Mouse (Mus musculus) c-Kit-positive CD71-negative TER-119-negative erythroid progenitor cells, embryonic 14.5 days (primary cell): ENCODE data around the gene Klrb1c.
"Not testable (repeated sequence)": the region's sequence is repeated elsewhere in the genome, so short reads cannot be mapped to it uniquely, and the experiment has no call there.

Source experiments
- DNase-seq: peaks from one replicate; pipeline ENCODE4 v3.0.0-alpha.2; 2013; ENCODE audit warnings: low read depth

Klrb1c gene

GRCm38 (mm10) chr6:128789115-128789514, at the start of gene Klrb1c:
Klrb1c (minus strand) TSS chr6:128789215.
- no peak for DNase-seq

- DNase-seq = no peak
Observed at GRCm38 (mm10) chr6:128837454-128838341, 48.7 kb upstream of the Klrb1c start.

DNA sequence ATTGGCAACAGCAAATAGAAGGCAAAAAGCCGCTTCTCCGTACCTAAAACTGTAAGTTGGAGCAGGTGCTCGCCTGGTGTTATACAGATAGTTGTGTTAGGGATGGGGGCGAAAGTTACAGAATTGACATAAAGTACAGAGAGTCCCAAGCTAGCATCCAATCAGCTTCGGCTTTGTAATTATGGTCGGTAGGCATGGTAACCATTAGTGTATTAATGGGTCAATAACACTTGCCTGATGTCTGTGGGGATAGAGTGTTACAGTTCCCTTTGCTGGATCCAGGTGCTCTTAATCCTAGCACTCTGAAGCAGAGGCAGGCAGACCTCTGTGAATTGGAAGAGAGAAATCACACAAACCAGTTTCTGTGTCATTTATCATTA, 47.9 kb upstream of the Klrb1c start:
- no peak for DNase-seq

DNA sequence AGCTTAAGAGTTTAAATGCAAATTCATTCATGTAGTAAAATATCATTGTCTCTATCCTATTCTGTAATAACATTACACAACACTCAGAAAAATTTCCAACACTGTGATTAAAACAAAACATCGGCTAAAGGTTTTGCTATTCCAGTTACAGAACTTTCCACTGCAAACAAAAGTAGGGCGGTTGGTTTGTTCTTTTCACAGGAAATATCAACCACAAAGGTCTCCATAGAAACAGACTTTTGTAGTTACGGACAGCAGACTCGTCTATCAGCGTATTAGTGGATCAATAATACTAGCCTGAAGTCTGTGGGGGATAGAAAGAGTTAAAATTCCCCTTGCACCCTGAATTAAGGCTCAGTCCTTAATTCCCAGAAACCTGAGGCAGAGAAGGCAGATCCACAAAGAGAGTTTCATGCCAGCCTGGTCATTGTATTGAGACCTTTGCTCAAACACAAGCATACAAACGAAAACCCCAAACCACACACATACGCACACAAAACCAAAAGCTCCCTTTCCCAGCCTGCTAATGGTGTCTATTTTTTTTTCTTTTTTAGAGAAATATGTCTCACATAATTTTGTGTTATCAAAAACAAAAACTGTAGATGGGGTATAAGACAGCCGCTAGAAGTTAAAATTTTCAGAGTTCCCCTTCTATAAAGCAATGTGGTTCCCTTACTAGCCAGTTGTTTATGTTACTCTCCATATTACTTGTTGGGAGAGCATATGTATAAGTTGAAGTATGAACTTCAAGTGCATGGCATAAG, 47.4 kb upstream of the Klrb1c start:
- DNase-seq = no peak

DNA sequence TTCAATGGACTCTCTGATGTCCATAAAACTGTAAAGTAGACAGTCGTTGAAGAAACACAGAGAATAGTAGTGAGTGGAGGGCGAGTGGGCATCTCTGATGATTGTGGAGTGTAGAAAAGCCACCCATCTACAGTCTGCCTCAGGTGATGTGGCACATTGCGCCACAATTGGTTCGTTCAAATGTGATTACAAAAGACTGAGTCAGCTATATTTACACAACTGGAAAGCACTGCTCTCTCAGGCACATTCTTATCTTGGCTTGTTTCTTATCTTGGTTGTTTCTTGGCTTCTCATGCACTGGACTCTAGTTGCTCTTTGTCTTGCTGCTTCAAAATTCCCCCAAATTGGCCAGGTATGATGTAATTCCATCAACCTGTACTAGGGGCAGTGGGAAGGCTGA, 46.6 kb upstream of the Klrb1c start:
- no peak for DNase-seq

- DNase-seq = no peak
Observed at GRCm38 (mm10) chr6:128833046-128833445, 44.0 kb upstream of the Klrb1c start.

DNA sequence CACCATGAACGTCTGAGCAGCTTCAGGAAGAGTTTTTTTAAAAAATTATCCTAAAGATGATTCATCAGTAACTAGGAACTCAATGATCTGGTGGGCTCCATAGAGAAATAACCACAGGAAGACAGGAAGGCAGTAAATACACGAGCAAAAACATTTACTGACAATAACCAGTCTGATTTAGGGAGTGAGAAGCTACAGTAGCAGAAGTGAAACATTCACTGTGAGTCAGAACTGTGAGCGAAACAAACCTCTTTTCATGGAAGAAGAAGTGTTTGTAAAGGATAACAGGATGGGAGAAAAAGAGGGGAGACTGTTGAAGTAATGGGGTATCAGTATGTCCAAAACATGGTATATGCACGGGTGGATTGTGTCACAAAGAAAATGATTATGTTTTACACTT, 40.8 kb upstream of the Klrb1c start:
- DNase-seq = no peak

GRCm38 (mm10) chr6:128826781-128827180, 37.8 kb upstream of the Klrb1c start:
- DNase-seq = no peak

DNA sequence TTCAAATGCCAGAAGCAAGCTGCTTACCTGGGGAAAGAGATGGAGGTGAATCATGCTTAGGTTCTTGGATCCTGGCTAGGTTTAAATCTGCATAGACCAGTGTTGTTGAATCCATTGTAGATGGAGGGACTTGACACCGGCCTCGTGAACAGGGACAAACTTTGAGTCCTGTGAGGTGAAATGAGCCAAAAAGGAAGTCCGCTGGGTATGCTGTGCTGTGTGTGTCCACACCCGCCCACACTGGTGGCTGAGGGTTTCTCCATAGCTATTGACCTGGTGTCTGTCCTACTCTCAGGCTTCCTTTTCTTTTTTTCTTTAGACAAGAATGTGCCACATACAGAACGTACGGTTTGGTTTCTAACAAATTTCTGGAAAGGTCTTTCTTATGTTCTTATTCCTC, 37.1 kb upstream of the Klrb1c start, which contains the start of the genes Gm44511 and Klrb1b:
Gene Gm44511 (minus strand): TSS at position 184 of the 400 bp plus-strand sequence.
Gene Klrb1b (minus strand): TSS at position 200 of the 400 bp plus-strand sequence.
- no peak for DNase-seq

DNA sequence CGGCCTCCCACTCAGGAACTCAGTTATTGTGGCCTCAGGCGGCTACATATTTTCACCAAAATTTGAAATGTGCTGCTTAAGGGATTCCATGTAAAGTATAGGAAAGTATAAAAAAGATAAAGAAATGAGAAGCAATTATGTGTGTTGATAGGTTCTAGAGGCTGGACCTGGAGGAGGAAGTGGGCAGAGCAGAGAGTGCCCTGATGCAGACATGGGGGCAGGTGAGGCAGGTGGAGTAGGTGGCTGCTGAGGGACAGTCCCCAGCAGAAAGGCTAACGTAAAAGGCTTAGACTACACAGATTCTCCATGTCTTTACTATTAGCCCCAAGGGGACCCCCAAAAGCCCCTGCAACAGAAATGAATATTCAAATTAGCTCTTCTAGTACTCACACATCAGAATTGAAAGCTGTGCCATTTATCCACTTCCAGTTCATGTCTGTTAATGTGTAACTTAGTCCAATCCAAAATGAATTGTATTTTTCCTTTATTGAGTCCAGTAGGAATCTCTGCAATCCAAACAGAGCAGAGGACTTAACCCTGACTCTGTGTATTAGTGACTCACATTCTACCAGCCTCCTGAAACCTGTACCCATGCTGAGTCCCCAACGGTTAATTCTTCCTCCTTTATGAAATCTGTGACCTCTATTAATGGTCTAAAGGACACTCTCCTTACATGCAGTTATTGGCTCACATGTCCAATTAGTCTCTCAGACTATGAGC, 29.2 kb upstream of the Klrb1c start:
- no peak for DNase-seq

- DNase-seq = no peak
Observed at GRCm38 (mm10) chr6:128808532-128808931, 19.5 kb upstream of the Klrb1c start.

DNA sequence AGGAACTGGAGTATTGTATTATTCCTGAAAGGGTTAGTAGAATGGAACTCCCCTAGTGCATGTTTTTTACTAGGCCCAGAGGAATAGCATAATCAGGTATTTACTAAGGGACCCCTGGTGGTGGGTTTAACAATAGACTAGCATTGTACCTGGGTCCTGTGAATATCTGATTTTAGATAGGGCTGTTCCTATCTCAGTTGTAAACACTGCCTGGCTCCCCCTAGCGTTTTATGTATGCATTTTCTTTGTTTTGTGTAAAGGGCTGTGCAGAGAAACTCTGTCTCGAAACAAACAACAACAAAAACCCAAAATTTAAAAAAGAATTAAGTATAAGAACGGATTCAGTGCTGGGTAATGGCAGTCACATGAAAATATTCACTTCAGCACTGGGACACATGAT, 18.0 kb upstream of the Klrb1c start:
- DNase-seq = no peak

DNA sequence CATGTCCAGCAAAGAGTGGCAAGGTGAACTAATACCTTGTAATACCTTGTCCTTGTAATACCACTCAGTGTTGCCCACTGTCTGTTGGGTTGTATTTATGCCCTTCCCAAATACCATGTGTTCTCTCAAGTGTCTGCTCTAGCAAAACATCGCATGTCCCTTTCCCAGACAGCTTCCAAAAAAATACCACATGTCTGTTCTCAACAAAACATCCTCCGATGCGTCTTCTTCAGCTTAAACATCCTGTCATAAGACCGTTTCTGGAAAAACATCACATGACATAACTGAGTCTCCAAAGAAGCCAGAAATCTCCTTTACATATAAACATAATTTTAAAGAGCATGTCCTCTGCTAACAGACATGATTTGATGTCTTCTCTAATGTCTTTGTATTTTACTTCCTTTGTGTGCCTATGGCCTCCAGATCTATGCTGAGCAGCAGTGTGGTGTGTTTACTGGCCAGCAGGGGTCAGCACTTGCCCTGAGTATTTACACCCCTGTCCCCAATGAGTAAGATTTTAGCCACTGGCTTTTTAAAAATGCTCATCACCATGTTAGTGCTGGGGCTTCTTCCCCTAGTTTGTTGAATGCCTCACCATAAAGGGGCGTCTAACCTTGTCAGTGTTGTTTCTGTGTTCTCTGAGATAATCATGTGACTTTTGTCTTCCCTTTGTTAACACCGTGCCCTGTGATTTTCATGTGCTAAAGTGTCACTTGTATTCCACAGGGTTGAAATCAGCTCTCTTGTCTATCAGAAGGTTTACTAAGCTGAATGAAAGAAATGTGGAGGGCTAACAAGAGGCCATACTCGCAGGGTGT, 16.0 kb upstream of the Klrb1c start:
- DNase-seq = not testable (repeated sequence)

- peak; percentile 97 for DNase-seq
Observed at GRCm38 (mm10) chr6:128802999-128803857, 14.2 kb upstream of the Klrb1c start.

DNA sequence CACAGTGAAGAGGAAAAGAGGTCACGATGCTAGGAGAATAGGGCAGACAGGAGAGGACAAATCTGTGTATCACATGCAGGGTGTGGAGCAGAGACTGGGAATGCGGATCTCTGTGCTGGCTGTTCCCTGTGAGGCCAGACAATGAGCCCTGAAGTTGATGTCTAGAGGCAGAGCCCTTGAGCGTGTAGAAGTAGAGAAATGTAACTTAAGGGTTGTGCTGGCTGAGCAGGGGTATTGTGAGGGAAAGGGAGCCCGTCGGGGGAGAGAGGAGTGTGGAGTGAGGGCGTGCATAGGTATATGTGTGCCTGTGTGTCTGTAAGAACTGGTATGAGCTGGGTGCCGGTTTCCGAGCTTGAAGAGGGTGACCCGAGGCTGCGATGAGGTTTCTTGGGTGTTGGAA, 13.5 kb upstream of the Klrb1c start:
- DNase-seq = no peak

DNA sequence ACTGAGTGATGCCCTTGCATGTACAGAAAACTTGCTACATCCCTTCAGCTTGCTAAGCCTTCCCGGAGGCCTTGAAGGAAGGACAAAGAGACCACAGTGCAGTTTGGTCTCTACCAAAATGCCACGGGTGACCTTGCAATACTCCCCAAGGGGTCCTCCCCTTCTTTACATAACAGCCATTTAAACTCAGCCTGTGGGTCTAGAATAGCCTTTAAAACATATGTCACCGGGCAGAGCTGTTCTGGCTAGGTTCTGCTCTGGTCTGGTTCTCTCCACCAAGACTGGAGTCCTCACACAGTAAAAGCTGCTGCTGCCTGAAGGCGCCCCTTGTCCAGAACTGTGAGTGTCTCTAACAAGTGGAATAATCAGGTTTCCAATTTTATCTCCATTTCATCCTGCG, 11.7 kb upstream of the Klrb1c start:
- DNase-seq = not testable (repeated sequence)

DNA sequence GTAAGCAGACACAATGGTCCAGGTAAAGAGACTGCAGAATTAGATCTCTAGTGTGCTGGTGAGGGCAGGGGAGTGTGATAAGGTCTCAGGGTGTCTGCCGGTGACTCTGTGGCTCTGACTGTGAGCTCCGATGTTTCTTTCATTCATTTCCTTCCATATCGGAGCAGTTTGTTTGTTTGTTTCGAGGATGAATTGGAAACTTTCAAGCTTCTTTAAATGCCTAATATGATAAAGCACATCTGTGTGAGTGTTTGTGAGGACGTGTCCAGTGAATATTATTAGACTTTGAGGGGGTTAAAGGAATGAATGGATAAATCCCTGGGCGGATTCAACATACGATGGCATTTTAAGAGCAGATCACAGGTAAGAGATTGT, 10.9 kb upstream of the Klrb1c start:
- DNase-seq = no peak

DNA sequence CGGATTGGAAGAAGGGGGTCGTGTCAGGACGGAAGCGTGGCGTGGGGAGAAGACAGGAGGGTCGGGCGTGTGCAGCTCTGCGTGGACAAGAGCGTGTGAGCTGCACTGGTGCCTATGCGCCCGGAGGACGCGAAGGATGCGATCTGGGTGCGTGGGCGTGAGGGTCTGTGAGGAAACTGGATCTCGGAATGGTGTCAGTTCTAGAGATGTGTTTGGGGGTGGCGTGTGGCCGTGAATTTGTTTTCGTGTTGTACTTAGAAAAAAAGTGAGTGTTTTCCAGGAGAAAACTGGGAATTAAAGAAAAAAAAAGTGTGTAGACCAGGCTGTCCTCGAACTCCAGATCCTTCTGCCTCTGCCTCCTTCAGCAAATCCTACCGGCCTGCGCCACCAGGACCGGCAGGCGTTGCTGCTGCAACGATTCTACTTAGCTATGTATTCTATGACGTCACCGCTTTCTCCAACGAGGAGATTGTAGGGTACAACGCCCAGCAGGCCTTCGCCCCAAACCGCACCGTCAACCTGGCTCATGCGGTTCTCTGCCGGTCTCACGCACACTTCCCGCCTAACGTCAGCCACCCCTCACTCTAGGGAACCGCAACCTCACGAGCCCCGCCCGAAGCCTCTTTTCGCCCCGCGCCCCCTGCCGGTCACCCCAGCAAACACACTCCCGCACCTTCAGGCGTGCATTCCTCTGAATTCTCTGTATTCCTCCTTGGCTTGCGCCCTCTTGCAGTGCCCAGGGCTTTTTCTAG, 10.3 kb upstream of the Klrb1c start:
- DNase-seq = not testable (repeated sequence)

DNA sequence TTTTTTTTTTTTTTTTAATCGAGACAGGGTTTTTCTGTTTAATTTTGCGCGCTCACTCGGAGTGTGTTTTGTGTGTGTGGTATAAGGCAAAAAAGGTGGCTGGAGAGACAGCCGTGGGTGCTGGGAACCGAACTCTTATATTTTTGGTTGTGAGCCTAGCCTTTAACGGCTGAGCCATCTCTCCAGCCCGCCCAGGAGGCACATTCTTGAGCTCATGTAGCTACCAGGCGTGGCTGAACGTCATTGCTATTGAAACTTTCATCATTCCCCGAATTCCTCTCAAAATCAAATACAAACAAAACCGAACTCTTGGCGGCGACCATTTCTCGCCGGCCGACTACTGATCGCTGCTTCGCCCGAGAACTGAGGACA, 9.7 kb upstream of the Klrb1c start:
- DNase-seq = not testable (repeated sequence)
